Mouse (Mus musculus) frontal cortex, postnatal 10 days (tissue): ENCODE results near the gene Mapkap1.

Experiments
- DNase-seq, 2 experiments: peaks; one replicate each; pipeline ENCODE4 v3.0.0; 2022; ENCODE audit warnings: low spot score in 2 of 2, mixed read lengths in 1 of 2

Gene Mapkap1

DNA sequence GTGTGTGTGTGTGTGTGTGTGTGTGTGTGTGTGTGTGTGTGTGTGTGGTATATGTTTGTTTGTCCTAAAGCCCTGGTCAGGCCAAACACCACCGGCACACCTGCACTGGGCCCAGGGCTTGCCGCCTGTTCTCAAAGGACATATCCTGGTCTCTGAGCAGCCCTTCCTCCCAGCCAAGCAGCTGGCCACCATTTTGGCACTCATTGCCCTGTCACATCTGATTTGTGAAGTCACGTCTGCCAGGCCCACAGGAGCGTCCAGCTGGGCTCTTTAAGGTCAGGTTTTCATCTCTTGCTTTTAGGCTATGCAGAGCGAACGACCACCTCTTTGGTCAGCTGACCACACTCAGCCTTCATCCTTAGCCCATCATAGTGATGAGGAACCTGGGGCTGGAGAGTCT is 223.9 kb downstream of the Mapkap1 start:
- no peak for DNase-seq

- DNase-seq = no peak
Measured at GRCm38 (mm10) chr2:34632051-34632450, 225.5 kb downstream of the Mapkap1 start.

DNA sequence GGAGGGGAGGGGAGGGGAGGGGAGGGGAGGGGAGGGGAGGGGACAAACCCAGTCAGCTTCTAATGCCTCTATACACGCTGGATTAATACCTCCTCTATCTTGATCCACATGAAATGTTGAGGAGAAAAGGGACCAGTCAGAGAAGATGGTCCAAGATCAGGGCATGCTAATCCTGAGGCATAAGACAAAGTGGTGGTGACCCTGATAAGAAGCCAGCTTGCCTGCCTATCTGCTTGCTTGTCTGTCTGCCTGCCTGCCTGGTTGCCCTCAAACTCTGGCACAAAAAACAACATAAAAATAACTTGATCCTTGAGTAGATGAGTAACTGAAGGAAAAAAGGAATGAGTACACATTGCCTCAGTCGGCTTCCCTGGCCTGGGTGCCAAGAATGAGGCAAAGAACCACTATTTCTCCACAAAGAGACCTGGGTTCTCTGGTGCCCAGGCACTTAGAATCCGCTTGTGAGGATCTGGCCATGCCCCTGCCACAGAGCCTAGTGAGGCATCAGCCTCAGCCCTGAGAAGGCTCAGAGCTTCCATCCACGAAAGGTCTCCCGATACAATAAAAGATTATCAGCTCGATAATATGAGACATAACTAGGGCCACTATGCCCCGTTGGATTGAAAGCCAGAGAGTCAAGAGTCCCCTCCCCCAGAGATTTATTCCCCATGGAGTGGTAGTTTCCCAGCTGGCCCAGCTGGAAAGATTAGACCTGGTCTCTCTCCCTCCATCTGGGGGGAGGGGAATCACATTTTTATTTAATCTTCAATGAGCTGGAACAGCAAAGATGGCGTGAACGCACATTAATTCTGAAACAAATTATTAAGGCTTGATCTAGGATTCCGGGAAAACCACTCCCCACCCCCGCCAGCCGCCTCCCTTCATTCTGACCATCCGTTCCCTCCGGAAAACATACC is 228.9 kb downstream of the Mapkap1 start:
- DNase-seq = no peak

GRCm38 (mm10) chr2:34638955-34639650 is 232.5 kb downstream of the Mapkap1 start:
- peak; percentile 58 to 85 for DNase-seq

GRCm38 (mm10) chr2:34639725-34640124 is 233.2 kb downstream of the Mapkap1 start:
- no peak for DNase-seq

- no peak for DNase-seq
Measured at GRCm38 (mm10) chr2:34642351-34642750, 235.8 kb downstream of the Mapkap1 start.

DNA sequence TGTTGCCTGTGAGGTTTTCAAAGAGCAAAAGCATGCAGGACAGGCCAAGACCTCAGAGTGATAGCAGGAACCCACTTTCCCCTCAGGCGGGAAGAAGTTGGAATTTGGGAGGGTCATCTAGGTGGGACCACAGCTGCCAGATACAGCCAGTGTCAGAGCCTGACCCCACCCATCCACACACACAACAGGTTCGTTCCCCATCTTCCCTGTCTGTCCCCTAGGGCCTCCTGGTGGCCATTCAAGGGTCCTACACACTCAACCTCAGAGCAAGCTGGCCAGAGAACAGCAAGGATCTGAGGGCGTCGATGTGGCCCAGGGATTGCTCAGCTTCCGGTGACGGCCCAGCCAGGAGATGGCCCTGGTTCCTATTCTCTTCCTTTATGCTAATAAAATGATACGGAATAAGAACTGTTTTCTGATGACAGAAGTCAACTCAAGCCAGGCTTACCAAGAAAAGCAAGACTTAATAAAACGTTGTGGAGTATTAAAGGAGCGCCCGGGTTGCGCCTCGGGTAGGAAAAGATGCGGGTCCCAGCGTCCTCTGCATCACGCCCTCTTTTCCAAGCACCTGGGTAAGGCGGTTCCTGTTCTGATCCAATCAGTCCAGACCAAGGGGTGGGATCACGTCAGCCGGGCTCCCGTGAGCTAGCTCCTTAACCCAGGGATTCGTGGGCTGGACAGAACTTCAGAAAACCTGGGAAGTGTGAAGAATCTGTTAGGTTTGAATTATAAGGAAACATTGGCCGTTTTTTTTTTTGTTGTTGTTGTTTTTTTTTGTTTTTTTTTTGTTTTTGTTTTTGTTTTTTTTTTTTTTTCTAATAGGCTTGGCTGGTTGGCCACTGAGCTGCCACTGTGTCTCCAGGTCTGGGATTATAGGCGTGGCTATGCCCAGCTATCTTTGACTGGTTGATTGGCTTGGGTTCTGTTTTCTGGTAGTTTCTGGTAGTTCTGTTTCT is 238.3 kb downstream of the Mapkap1 start:
- no peak for DNase-seq

DNA sequence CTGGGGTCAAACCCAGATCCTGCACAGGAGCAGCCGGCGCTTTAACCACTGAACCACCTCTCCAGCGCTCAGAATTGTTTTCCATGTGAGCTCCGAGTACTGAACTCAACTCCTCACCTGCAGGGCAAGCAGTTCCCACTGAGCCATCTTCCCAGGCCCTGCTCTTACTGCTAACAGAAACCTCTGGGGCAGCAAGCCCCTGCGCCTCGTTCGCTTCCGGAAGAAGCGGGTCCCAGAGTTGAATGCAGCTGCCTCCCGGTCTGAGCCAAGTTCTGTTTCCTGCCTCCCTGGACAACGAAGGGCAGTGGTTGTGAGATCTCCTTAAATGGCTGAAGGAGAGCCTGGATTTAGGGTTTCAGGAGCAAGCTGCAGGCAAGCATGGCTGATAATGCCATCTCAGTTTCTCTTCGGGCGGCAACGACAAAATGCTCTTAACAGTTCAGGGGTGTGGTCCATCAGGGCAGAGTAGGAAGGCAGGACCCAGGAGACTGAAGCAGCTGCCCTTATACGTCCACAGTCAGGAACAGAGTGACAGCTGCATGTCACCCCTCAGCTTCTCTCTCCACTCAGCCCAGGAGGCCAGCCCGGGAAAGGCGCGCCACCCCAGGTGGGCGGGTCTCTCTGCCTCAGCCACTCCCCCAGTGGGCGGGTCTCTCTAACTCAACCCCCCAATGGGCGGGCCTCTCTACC is 239.4 kb downstream of the Mapkap1 start:
- peak; percentile 39 to 44 for DNase-seq

- DNase-seq = no peak
Measured at GRCm38 (mm10) chr2:34646541-34646865, 239.9 kb downstream of the Mapkap1 start.

DNA sequence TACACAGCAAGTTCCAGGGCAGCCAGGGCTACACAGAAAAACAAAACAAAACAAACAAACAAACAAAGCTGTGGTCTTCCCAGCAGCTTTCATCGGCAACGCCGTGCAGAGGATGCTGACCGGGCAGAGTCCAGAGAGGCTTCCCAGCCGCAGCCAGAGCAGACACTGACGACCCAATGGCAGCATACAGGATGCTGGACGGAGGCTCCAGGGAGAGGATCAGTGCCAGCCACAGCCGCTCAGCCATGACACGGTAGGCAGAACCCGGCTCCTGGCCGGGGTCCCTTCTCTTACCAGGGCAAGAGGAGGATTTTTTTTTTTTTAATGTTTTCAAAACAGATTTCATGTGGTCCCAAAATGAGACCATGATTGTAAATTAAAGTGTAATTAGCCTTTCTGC is 240.8 kb downstream of the Mapkap1 start:
- DNase-seq = no peak

GRCm38 (mm10) chr2:34667820-34668219 is 261.2 kb downstream of the Mapkap1 start:
- no peak for DNase-seq

DNA sequence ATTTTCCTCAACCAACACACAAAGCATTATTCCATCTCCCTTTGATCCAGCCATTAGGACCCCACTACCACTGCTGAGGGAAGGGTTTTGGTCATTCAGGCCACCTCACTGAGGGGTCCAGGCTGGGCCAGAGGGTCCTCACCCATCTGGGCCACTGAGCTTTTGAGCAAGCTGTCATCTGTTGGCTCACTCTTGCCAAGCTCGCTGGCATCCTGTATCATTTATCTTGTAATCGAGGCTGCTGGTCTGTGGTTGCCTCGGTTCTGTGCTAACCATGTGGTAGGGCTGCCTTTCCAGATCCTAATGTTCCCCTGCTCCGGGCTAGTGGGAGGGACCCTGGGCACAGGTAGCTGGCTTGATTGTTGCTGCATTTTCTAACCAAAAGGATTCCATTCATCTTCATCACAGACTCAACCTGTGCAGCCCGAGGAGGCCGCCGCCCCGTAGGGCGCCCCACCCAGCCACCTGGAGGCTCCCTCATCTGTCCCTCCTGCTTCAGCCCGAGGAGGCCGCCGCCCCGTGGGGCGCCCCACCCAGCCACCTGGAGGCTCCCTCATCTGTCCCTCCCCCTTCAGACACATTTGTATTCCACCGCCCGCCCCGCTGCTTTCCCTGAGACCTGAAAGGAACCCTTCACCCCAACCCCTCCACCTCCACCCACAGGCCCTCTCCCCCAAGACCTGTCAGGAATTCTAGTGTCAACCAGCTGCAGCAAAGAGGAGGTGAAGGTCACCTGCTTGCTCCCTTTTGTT is 262.0 kb downstream of the Mapkap1 start:
- no peak for DNase-seq

DNA sequence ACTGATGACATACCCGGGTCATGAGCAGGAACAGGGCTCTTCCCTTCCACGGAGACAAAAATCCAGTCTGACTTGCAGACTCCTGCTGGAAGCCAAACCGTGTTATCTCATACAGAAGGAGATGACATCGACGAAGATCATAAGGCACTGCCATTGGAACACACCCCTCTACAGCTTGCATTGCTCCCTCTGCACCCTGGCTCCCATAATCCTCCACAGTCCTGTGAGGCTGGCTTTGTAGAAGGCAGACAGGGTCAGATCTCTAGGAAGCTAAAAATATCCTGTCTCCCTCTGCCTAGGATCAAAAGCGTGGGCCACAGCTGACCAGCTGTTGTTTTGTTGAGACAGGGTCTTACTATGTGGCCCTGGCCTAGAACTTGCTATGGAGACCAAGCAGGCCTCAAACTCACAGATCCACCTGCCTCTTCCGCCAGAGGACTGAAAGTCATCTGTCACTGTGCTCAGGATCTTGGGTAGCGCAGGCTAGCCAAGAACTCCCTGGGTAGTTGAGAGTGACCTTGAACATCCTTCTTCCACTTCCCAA is 262.7 kb downstream of the Mapkap1 start:
- DNase-seq = no peak

DNA sequence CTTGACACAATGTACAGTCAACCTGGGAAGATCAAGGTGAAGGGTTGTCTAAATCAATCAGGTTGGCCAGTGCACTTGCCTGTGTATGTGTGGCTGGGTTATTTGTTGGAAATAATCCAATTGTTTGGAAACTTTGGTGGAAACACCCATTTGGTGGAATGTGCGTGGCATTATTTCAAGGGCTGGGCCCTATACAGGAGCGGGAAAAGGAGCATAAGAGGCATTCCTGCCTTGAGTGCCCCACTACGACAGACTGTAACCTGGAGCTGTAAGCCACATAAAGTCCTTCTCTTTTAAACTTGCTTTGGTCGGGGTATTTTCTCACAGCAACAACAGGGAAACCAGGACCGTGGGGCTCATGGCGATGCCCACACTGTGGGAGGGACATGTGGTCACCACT is 263.9 kb downstream of the Mapkap1 start:
- no peak for DNase-seq

- DNase-seq = peak; percentile 30 to 38
Measured at GRCm38 (mm10) chr2:34671385-34672026, 264.9 kb downstream of the Mapkap1 start.

DNA sequence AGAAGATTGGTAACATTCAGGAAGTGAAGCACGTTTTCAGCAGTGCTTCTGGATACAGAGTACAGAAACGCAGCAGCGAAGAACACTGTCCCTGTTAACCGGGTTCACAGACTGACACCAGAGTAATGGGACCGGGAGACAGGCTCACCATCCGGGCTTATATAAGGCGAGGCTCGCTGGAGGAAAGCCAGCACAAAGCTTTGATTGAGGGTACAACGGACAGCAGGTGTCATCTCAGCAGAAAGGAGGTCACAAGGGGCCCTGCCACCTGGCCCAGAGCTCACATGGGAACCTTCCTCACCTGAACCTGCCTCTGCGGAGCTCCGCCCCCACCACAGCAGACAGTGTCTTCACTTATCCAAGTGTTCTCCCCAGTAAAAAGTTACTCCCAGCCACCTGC is 267.3 kb downstream of the Mapkap1 start:
- DNase-seq = no peak
